Mouse (Mus musculus): ENCODE data around the gene Hnrnpd.

The Hnrnpd gene

DNA sequence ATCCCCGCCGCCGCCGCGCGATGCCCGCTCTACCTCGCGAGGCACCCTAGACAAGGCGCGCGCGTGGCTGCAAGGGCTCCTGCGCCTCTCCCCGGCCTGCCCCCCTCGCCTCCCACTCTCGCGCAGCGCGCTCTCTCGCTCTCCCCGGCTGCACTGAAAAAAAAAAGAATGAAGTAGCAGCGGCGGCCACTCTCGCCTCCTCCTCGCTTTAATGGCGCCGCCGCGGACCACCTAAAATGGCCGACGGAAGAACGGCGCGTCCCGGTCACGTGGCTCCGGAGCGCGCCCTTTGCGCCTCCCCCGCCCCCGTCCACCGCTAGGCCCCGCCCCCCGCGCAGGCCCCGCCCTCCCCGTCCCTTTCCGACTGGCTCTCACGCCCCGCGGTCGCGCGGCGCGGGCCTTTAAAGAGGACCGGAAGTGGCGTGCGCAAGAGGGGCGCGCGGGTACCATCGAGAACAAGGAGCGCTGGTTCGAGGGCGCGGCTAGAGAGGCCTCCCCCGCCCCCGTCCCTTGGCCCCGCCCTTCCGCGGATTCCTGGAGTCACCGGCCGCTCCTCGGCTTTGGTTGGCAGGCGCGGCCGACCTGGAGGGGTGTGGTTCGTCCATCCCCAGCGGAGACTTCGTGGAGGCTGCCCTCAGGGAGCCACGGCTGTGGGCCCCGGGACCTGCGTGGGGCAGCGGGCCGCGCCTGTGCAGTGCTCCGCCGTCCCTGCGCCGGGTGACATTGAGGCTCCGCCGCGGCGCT is at the start of gene Hnrnpd, which contains the start of gene 4930524J08Rik:
TSS of gene Hnrnpd (minus strand) at position 240 of the 744 bp plus-strand sequence.
TSS of gene 4930524J08Rik (plus strand) at position 363 of the 744 bp plus-strand sequence.
- peak; percentile 98 for DNase-seq (ENCODE audit: low read depth, low spot score)

DNA sequence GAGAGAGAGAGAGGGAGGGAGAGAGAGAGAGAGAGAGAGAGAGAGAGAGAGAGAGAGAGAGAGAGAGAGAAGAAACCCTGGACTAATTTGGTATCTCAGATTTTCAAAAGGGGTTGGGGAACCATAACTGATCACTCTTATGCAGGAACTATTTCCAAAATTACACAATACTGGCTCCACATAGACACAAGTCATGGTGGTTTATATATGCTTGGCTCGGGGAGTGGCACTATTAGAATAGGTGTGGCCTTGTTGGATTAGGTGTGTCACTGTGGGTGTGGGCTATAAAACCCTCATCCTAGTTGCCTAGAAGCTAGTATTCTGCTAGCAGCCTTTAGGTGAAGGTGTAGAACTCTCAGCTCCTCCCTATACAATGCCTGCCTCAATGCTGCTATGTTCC is 46.1 kb upstream of the Hnrnpd start:
- DNase-seq (ENCODE audit: low read depth, low spot score): no peak

DNA sequence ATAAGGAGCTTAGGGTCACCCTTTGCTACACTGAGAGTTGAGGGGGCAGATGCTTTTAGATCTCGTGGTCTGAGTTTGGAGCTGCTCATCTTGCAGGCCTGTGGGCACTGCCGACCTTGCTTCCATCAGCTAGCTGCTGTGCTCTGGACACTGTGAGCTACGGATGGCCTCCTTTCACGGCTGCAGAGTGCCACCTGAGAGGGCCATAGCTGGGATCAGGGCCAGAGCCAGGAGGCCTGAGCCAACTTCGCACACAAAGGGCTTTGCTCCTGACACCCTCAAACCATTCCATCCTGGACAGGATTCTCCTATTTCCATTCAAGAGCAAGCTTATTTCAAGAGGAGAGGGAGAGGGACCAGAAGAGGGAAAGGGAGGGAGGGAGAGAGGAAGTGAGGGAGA is 45.7 kb upstream of the Hnrnpd start:
- no peak for DNase-seq (ENCODE audit: low read depth, low spot score)

DNA sequence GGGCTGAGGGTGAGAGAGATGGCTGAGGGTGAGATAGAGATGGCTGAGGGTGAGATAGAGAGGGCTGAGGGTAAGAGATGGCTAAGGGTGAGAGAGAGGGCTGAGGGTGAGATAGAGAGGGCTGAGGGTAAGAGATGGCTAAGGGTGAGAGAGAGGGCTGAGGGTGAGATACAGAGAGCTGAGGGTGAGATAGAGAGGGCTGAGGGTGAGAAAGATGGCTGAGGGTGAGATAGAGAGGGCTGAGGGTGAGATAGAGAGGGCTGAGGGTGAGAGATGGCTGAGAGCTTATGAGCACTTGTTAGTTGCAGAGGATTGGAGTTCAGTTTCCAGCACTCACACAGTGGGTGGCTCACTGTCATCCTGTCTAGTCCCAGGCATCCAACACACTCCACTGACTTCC is 41.4 kb upstream of the Hnrnpd start:
- no peak for DNase-seq (ENCODE audit: low read depth, low spot score)

DNA sequence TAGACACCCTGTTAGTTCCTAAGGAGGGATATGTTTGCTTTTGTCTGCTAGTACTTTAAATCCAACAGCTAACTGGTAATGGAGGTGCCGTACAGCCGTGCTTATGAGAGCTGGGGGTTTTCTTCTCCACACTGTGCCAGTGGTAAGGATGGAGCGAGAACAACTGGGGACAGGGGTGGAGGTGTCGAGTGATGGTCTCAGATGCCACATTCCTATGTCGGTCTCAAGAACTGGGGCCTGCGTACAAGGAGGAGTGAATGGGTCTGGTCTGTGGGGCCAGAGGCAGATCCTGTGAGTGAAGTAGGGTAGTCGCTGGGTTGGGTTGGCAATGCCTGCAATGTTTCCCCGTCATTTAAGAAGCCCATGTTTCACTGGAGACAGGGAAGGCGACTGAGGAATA is 33.9 kb upstream of the Hnrnpd start:
- no peak for DNase-seq (ENCODE audit: low read depth, low spot score)

DNA sequence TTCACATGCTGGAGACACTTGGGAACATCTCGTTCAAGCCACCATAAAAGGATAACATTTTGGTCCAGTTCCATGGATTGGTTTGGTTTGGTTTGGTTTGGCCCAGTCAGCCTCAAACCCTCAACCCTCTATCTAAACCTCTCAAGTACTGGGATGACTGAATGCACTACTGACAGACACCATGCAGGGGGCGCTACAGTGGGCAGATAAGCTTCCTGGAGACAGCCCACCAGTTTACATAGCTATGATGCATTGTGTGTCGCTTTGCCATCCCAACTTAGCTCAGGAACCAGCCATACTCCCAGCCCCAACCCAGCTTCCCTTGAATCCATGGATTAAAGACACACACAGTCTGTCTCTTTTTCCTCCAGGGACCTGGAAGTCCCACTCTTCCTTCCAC is 29.7 kb upstream of the Hnrnpd start:
- no peak for DNase-seq (ENCODE audit: low read depth, low spot score)

DNA sequence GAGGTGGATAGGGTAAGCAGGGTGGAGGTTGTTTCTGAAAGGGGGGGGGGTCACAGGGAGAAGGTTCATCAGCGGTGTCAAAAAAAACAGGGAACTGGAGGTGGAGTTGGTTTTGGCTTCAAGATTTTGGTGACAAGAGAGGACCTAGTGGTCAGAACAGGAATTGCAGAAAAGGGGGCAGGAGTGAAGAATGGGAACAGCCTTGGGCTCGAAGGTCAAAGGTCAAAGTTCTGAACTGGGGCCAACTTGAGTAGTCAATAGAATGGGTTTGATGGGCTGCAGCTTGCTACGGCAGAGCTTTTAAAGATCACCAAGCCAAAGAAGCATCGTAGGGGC is 28.3 kb upstream of the Hnrnpd start:
- peak; percentile 26 for DNase-seq (ENCODE audit: low read depth, low spot score)

DNA sequence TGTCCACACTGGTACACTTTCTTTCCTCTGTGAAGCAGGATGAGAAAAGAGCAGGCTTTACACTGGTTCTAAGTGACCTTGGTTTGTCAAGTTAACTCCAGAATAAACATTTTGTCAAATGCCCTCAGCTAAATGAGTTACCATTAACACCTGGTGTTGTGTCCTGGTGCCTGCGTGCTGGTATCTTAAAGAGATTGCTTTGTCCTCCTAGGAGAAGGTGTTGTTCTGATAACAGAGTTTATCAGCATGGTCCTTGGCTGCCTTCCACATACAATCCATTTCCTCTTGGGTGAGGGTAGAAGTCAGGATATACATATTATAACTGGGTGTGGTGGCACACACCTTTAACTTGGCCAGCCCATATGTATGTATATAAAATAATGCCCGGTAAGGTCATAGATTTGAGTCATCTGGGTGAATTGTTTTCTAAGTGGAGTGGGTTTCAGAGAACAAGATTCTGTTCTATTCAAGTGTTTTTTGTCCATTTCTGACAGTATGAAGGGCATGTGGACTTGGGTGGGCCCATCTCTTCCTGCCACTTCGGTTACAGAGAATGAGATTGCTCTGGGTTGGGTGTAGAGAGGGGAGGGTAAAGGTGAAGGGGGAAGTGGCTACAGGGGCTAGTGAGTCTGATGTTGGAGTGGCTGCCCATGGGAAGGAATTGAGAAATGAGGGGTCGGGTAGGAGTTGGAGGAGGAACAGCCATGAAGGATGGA is 27.7 kb upstream of the Hnrnpd start:
- DNase-seq (ENCODE audit: low read depth, low spot score): no peak

DNA sequence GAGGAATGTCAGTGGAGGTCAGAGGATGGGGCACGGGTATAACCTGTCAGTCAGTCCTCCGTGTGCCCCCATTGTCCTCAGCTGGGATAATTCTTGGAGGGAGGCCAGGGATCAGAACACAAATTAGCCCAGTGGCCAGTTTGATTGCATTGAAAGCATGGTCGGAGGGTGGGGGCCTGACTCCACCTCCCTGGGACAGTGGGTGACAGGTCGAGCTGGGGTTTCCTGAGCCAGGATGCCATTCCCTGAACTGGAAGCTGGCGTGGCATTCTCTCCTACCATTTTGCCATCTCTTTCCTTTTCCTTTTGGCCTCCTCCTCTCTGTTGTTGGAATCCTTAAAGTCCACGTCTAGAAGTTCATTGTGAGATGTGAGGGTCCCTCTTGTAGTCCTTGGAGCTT is 27.2 kb upstream of the Hnrnpd start:
- DNase-seq (ENCODE audit: low read depth, low spot score): no peak

DNA sequence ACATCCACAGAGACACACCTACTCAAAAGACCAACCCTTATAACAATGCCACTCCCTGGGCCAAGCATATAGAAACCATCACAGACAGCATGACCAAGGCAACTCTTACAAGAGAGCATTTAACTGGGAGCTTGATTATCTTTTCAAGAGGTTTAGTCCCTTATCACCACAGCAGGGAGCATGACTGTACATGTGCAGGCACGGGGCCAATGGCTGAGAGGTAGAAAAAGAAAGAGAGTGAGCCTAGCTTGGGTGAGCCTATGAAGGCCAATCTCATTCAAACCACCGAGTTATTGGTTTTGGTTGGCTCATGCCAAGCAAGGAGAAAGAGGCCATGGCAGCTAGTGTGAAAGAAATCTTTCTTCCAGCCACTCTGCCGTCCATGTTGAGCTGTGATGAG is 26.7 kb upstream of the Hnrnpd start:
- DNase-seq (ENCODE audit: low read depth, low spot score): no peak

DNA sequence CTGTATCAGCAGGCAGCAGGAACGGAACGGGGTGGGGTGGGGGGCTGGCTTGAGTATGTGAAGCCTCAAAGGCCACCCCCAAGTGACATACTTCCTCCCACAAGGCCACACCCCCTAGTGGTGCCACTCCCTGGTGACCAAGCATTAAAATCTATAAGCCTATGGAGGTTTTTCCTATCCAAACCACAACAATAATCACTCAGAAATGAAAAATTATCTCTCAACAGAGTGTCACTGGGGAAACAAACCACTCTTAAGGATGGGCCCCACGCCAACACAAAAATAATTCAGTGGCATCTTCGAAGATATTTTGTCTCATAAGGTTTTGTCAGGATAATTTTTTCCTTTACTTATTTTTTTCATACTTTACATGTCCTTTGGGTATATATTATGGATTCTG is 25.2 kb upstream of the Hnrnpd start:
- no peak for DNase-seq (ENCODE audit: low read depth, low spot score)

DNA sequence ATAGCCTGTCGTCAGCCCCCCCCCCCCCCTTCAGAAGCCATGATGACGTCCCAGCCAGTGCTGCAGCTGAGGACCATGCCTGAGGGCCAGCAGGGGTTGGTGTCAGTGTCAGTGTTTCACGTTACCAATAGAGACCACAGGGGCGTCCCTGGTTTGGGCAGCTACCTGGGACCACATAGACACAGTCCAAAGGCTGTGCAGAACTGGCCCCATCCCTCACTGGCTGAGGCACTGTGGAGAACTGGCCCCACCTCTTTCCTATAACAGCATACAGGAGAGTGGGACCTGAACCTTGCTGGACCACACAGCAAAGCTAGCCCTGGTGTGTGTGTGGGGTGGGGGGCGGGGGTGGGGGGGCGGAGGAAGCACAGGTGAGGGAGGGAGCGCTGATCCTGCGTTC is 21.8 kb upstream of the Hnrnpd start:
- DNase-seq (ENCODE audit: low read depth, low spot score): no peak

DNA sequence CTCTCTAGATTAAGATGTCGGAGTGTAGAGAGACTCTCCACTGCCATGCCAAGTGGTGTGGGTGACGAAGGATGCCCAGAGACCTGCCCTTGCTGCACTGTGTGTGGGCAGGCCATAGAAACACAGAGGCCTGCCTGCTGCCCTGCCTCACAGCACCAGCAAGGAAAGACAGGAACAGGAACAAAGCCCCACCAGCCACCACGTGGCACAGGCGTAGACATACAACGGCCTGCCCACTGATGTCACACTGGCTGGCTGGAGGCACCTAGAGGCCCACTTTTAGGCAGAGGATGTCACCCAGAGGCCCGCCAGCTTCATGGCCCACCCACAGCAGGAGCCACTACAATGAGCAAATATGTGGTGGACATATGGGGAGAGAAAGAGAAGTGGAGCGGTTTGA is 21.3 kb upstream of the Hnrnpd start:
- no peak for DNase-seq (ENCODE audit: low read depth, low spot score)

DNA sequence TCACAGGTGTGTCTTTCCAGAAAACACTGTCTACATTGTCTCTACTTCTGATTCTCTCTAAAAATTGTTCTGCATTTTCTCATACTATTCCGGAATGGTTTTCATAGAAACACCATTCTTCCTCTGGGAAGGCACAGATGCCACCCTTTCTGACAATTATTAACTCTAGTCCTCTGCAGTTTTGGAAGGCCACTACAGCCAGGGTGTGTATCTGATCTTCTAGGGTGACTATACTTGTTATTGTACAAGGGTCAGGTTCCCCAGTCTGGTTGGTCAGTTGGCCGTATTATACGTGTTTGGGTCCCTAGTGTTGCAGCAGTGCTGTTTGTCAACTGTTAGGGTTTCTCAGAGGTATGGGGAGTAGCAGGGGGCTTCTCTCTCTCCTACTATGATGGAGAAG is 15.9 kb upstream of the Hnrnpd start:
- DNase-seq (ENCODE audit: low read depth, low spot score): no peak

DNA sequence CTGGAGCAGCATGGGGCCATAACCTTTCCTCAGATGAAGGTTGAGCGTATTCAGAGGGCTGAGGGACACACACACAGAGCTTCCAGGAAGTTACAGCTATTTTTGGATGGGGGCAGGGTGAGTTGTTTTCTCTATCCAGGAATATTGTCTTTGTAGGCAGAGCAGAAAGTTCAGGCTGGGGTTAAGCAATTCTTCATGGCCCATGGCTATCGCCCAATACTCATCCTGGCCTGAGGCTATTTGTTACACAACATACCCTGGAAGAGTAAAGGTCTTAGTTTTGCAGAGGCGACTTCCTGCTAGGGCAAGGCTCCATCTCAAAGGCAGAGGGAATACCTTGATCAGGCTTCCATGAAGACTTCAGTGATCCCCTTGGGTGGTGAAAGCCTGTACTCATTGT is 15.4 kb upstream of the Hnrnpd start:
- no peak for DNase-seq (ENCODE audit: low read depth, low spot score)

DNA sequence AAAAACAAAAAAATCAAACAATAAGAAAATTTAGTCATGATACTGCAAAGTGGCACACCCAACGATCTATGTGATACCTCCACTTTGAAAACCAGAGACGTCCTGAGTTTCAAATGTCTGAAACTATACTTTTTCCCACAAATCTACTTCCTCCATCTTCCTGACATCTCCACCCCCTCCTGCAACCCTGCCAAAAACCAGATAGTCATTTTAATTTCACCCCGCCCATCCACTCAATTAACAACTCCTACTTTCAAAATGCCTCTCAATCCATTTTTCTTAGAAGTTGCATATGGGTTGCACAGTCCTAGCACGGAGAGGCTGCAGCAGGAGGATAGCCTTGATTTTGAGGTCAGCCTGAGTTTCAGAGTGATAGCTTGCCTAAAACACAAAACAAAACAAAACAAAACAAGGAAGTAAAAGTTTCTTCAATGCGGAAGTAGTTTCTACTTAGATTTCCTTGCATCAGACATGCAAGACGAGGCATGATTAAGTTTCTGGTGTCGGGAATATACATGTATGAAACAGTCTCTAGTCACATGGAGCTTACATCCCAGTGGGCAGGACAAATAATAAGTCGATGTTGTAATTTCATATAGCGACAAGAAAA is 4.8 kb upstream of the Hnrnpd start:
- peak; percentile 70 for DNase-seq (ENCODE audit: low read depth, low spot score)

DNA sequence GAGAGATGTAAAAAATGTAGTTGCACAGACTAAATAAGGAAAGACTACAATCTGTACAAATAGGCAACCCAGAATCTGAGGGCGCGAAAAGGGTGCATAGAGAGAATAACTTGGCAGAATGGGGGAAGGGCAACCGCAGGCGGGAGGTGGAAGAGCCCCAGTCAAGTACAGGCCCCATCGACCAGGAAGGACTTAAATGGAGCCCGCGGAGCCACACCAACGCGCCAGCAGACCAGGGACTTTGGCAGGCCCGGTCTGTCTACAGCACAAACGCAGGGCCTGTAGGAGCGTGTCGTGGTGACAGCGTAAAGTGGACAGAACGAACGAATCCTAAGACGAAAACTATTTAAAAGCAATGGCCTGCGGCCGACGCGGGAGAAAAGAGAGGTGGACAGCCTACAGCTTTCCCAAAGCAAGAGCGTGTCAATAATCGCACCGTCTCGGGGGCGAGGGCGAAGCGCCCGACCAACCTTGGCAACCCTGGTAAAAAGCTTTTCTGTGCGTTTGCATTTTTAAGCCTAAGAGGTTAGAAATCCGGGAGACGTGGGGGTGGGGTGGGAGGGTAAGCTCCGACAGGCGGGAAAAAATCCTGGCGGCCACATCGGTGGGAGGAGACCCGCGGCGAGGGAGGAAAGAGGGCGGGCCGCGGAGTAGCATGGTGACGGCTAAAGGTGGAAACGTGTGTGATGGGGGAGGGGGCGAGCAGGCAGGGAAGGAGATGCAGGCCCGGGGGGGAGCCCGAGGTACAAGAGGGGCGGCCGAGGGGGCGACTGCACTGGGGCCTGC is 1.0 kb downstream of the Hnrnpd start:
- DNase-seq (ENCODE audit: low read depth, low spot score): peak; percentile 82

DNA sequence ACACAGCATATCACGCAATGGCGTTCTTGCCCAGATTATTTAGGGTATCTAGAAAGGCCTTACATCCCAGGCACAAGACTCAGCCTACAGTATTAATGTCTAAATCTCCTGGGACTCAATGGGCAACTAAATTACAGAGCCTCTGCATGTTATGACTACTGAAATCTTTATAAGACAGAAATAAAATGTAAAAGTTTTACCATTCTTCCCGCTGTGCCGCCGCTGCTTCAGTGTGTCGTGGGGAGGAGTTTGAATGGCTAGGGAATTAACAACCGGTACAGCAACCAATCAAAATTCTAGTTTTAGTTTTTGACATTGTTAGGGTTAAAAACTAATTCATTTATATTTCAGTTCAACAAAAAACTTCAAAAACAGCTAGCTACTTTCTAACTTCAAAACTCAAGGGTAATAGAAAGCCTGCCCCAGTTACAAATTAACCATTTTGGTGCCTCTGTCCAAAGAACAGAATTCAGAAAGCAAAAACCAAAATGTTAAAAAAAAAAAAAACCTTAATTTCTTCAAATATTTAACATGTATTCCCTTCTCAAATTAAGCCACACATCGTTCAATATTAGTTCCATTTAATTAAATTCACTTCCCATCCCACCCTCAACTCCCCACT is 2.3 kb downstream of the Hnrnpd start:
- DNase-seq (ENCODE audit: low read depth, low spot score): peak; percentile 54

DNA sequence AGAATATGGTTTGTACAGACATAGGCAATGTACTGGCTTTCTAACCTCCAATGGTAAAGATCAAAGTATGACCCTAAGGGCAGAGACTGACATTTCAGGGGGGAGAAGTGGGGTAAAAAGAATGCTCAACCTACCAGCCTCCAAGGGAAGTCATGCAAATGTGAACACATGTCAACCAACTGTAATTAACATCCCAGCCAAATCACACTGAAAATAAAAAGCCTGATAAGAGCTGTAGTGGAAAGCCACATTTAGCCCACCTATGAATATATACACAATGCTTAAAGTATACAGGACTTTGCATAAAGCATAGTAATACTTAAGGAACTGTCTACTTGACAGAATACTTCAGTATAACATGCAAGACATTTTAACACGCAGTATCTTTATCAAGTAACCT is 3.0 kb downstream of the Hnrnpd start:
- no peak for DNase-seq (ENCODE audit: low read depth, low spot score)

DNA sequence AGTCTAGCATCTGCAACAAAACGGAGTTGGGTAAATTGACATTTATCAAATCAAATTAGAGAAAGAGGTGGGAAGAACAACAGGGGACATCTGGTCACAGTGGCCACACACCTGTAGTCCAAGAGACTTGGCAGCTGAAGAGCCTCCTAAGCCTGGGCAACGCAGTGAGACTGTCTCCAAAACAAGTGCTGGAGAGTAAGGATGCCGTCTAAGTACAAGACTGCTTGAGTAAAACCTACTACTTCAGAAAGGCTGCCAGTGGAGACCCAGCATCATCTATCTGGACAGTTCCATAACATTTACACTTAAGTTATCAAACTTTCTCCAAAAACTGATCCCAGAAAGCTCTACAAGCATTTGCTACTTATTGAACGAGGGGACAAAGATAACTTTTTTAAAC is 3.7 kb downstream of the Hnrnpd start:
- DNase-seq (ENCODE audit: low read depth, low spot score): no peak

DNA sequence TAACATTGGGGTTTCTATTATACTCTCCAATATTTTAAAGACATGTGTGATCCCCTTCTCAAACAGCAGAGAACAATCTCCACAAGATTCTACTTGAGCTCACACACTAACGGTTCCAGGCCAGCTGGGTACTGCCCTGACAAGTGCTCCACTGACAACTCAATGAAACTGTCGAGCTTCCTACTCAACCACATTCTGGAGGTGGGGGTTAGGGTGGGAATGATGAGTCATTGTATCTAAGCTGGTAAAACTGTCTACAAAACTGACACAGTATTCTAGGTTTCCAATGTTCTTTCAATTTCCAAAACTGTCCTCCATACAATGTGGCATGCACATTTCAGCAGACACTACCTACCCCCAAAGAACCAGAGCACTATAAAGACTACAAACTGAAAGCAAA is 4.8 kb downstream of the Hnrnpd start:
- no peak for DNase-seq (ENCODE audit: low read depth, low spot score)

DNA sequence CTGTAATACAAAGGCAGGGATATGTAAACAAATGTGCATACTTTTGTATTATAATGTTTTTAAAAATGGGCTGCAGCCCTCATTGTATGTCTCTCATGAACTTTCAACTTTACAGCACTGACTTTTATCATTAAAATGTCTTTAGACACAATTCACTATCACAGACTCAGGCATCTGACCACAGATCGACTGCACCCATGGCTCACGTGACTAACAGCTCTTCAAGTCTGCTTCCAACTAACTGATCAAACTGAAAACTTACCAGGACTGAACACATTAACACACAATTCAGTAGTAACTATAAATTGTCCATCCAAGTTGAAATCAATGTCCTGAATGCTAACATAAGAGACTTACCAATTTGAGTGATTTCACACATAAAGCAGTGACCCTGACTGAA is 18.8 kb downstream of the Hnrnpd start:
- DNase-seq (ENCODE audit: low read depth, low spot score): no peak

All from A20 (cell line).